Mouse (Mus musculus) erythroblast, embryonic 14.5 days (primary cell): ENCODE data around the gene Fer. TPM values are rescaled to one million over a fixed set of nuclear protein-coding genes. Genes with fewer than 3 reads are reported as not detected.

Experiments used
- H3K27me3 ChIP-seq: 2 replicates; pipeline ENCODE4 v1.6.1; 2012; ENCODE audit warnings: inconsistent platforms; ENCODE audit not compliant: control insufficient read depth
- H3K36me3 ChIP-seq: 2 replicates; pipeline ENCODE4 v1.6.1; 2012; ENCODE audit warnings: mild to moderate bottlenecking, inconsistent platforms; ENCODE audit not compliant: control insufficient read depth
- H3K4me1 ChIP-seq: 2 replicates; pipeline ENCODE4 v1.6.1; 2012; ENCODE audit warnings: inconsistent platforms; ENCODE audit not compliant: control insufficient read depth
- H3K4me3 ChIP-seq: replicated peaks from 2 replicates; pipeline ENCODE3; 2012; ENCODE audit warnings: moderate library complexity, mild to moderate bottlenecking, inconsistent platforms
- H3K9me3 ChIP-seq: 2 replicates; pipeline ENCODE4 v1.6.1; 2012; ENCODE audit warnings: low read length, inconsistent platforms, mixed read lengths; ENCODE audit not compliant: control insufficient read depth
- GATA1 ChIP-seq: IDR thresholded peaks from 2 replicates; pipeline ENCODE4 v1.6.1; 2012; ENCODE audit warnings: low read length, inconsistent platforms, mixed read lengths
- TAL1 ChIP-seq: IDR thresholded peaks from 3 replicates; pipeline ENCODE4 v1.6.1; 2012; ENCODE audit warnings: low read length, inconsistent platforms, mixed read lengths
- polyA plus RNA-seq: library from polyadenylated mRNA; stranded (reverse); fragments of >175 nt; gene quantifications from 2 replicates; pipeline ENCODE4 v1.2.3, GENCODE M21; 2012

The Fer gene
- polyA plus RNA-seq, 1 experiment = 0.16 TPM

GRCm38 (mm10) chr17:63988710-63989109, 125.8 kb downstream of the Fer start:
- TF ChIP-seq TAL1 (no peak), GATA1 (no peak)
- no peaks in the 10 kb centered on the region for H3K27me3 ChIP-seq

GRCm38 (mm10) chr17:63991160-63991559, 128.3 kb downstream of the Fer start:
- TF ChIP-seq TAL1 (no peak), GATA1 (no peak)
- H3K4me3 ChIP-seq = no peak overlapping the region
- no peaks in the 10 kb centered on the region for H3K27me3 ChIP-seq
- H3K4me1 ChIP-seq = peaks cover 4% of the 10 kb centered on the region; the same call in 1 of the 2 replicates
- H3K36me3 ChIP-seq = peaks cover 2% of the 10 kb centered on the region
- H3K9me3 ChIP-seq = no peaks in the 10 kb centered on the region

More at GRCm38 (mm10) chr17:63988710-63989109, 125.8 kb downstream of the Fer start:
- Histone ChIP-seq H3K36me3 (peaks cover 2% of the 10 kb centered on the region), H3K4me1 (peaks cover 3% of the 10 kb centered on the region; the same call in 1 of the 2 replicates), H3K4me3 (no peak overlapping the region), H3K9me3 (no peaks in the 10 kb centered on the region)

GRCm38 (mm10) chr17:63995921-63996320, 133.1 kb downstream of the Fer start:
- H3K4me1 ChIP-seq = peaks cover 12% of the 10 kb centered on the region
- H3K27me3 ChIP-seq = no peaks in the 10 kb centered on the region
- H3K9me3 ChIP-seq = no peaks in the 10 kb centered on the region
- H3K36me3 ChIP-seq = peaks cover 2% of the 10 kb centered on the region
- no peak for TF ChIP-seq GATA1
- TF ChIP-seq TAL1 = no peak
- H3K4me3 ChIP-seq = no peak overlapping the region

- no peak overlapping the region for H3K4me3 ChIP-seq
- no peaks in the 10 kb centered on the region for H3K9me3 ChIP-seq
- peaks cover 12% of the 10 kb centered on the region for H3K4me1 ChIP-seq
- H3K27me3 ChIP-seq = no peaks in the 10 kb centered on the region
- no peak for TF ChIP-seq TAL1
- no peak for TF ChIP-seq GATA1
- no peaks in the 10 kb centered on the region for H3K36me3 ChIP-seq
Observed at GRCm38 (mm10) chr17:63997643-63998042, 134.8 kb downstream of the Fer start.

- Histone ChIP-seq H3K4me3 (no peak overlapping the region), H3K36me3 (no peaks in the 10 kb centered on the region), H3K27me3 (no peaks in the 10 kb centered on the region), H3K4me1 (peaks cover 7% of the 10 kb centered on the region; the same call in 1 of the 2 replicates), H3K9me3 (no peaks in the 10 kb centered on the region)
- TF ChIP-seq TAL1 = no peak
- TF ChIP-seq GATA1 = no peak
Observed at GRCm38 (mm10) chr17:64003444-64003843, 140.6 kb downstream of the Fer start.

DNA sequence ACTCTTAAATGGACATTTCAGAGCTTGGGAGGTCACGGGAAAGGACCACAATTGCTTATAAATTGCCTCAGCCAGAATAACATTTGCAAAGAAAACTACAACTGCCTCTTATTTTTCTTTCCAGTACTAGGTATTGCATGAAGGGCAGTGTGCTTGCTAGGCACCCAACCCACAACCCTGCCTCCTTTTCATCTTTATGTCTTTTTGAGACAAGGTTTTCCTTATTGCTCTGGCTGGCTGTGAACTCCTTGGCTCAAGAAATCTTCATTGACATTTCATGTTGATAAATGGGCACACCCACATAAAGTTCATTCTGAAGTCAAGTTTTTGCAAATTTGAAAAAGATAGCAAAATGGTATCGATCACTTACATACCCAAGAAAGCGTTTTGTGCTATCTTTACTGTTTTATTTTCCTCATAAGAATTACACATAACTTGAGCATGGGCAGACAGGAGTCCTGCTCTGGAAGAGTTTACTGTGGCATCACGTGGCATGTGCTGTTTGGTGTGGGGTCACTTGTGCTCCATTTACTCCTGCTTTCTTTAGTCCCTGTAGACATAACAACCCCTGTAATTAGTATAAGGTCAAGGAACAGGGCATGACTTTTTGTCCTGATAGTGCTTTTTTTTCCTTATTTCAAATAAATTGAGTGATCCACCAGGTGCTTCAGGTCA, 142.8 kb downstream of the Fer start:
- Histone ChIP-seq H3K27me3 (no peaks in the 10 kb centered on the region), H3K4me1 (peaks cover 4% of the 10 kb centered on the region; the same call in 1 of the 2 replicates), H3K4me3 (no peak overlapping the region), H3K36me3 (no peaks in the 10 kb centered on the region; the same call in 1 of the 2 replicates), H3K9me3 (no peaks in the 10 kb centered on the region)
- TF ChIP-seq GATA1 (no peak), TAL1 (no peak)

DNA sequence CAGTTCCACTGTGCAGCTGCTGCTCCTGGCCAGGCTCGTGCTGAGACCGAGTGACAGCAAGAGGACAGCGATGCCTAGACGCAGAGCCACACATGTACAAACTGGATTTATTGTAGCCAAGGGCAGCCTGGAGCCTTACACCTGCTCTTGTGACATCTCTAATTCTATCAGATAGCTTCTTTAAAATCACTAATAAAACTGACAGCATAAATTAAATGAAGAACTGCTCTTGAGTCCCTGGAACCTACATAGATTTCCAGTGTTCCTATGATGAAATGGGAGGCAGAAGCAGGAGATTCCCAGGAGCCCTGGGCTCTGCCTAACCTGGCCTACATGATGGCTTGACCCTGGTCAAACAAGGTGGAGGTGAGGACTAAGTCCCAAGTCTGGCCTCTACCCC, 153.7 kb downstream of the Fer start:
- H3K27me3 ChIP-seq = no peaks in the 10 kb centered on the region
- H3K9me3 ChIP-seq = no peaks in the 10 kb centered on the region
- peaks cover 12% of the 10 kb centered on the region for H3K4me1 ChIP-seq
- no peak overlapping the region for H3K4me3 ChIP-seq
- H3K36me3 ChIP-seq = peaks cover 2% of the 10 kb centered on the region; the same call in 1 of the 2 replicates
- TF ChIP-seq TAL1 = no peak
- TF ChIP-seq GATA1 = no peak

- H3K36me3 ChIP-seq = peaks cover 2% of the 10 kb centered on the region; the same call in 1 of the 2 replicates
- no peaks in the 10 kb centered on the region for H3K27me3 ChIP-seq
- no peaks in the 10 kb centered on the region for H3K9me3 ChIP-seq
- TF ChIP-seq TAL1 (no peak), GATA1 (no peak)
- peaks cover 12% of the 10 kb centered on the region for H3K4me1 ChIP-seq
- H3K4me3 ChIP-seq = no peak overlapping the region
Observed at GRCm38 (mm10) chr17:64018240-64018639, 155.4 kb downstream of the Fer start.

DNA sequence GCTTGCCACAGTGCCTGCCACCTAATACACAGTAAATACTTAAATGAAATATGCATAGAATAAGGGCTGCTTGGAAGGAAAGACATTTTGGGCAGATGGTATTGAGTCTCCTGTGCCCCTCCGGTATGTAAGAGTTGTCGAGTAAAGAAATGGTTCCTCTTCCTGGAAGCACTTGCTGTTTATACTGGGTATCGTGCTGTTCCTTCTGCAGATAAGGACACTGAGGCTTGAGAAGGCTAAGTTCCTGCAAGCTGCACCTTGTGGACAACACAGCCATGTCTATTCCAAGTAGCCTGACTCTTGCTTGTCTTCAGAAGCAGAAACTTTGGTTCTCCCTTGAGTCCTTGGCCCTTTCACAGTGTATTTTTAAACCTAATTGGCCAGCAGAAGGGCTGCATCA, 156.0 kb downstream of the Fer start:
- Histone ChIP-seq H3K4me3 (no peak overlapping the region), H3K36me3 (peaks cover 2% of the 10 kb centered on the region; the same call in 1 of the 2 replicates), H3K9me3 (no peaks in the 10 kb centered on the region), H3K27me3 (no peaks in the 10 kb centered on the region), H3K4me1 (peaks cover 12% of the 10 kb centered on the region)
- TF ChIP-seq TAL1 = no peak
- TF ChIP-seq GATA1 = no peak

DNA sequence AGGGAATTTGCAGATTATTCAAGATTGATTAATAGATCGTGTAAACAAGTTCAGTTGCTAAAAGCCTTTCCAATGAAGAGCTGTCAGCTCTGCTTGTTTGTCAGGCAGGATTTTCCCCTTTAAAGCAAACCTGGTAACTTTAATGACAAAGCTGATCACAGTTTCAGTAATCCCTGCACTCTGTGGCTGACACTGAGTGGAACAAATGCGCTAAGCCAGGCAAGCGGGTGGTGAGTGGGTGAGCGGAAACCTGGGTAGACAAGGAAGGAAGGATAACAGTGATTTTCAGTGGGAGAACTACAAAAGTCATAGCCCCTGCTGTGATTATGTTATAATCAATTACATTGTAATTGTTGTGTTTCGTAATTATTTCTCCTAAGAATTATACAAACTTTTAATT, 156.8 kb downstream of the Fer start:
- H3K27me3 ChIP-seq = no peaks in the 10 kb centered on the region
- peaks cover 12% of the 10 kb centered on the region for H3K4me1 ChIP-seq
- no peak for TF ChIP-seq TAL1
- no peak for TF ChIP-seq GATA1
- peaks cover 2% of the 10 kb centered on the region; the same call in 1 of the 2 replicates for H3K36me3 ChIP-seq
- H3K9me3 ChIP-seq = no peaks in the 10 kb centered on the region
- no peak overlapping the region for H3K4me3 ChIP-seq
